Mouse (Mus musculus) hindlimb bud, embryonic 11.5 days (tissue): Measurements from ENCODE around the gene Ergic3.
A peak's percentile ranks its signal among the peaks of the same experiment; 100 is the strongest.

Experiments used
- DNase-seq: peaks from one replicate; pipeline ENCODE4 v3.0.0-alpha.2; 2012; ENCODE audit warnings: low read depth, low spot score; ENCODE audit errors: extremely low spot score

Ergic3 gene

DNA sequence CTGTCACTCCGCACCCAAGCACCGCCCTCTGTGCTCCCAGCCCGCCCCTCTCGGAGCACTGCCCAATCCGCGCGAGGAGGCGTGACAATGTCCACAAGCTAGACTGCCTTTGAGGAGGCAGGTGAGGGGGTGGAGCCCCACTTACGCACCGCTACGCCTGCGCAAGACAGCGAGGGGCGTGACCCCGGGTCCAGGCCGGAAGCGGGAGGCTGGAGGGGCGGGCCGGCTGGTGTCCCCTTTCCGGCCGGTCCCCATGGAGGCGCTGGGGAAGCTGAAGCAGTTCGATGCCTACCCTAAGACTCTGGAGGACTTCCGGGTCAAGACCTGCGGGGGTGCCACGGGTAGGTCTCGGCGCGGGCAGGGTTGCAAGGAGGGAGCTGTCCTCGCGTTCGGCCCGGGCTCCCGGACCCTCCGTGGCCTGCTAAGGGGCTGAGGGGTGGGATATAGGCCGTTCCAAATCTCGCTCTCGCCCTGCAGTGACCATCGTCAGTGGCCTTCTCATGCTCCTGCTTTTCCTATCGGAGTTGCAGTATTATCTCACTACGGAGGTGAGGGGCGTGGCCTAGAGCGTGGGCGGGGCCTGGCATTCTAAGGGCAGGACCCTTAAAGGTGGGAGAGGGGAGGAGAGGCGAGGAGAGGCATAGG is at the start of gene Ergic3, which contains the start of gene 6430550D23Rik:
TSS of gene Ergic3 (plus strand) at position 158 of the 645 bp plus-strand sequence.
TSS of gene 6430550D23Rik (minus strand) at position 90 of the 645 bp plus-strand sequence.
- DNase-seq, result peak; percentile 93

GRCm38 (mm10) chr2:155959981-155960380 is 47.9 kb upstream of the Ergic3 start:
- DNase-seq, result no peak

DNA sequence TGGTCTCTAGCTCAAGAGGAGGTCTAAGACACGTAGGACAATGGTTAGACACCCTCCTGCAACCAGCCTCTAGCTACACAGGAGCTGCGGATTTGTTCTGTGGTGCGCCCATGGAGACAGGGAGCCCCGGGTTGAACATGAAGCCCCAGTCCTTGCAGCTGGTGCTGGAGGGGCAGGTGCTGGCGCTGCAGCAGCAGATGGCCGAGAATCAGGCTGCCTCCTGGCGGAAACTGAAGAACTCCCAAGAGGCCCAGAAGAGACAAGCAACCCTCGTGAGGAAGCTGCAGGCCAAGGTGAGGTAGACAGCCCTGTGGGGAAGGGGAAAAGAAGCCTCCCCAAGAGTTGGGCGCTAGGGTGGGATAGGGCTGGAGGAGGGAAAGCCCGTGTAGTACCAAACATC is 46.0 kb upstream of the Ergic3 start:
- no peak for DNase-seq

- DNase-seq, result no peak
These were observed 44.9 kb upstream of the Ergic3 start for GRCm38 (mm10) chr2:155962991-155963390.

DNA sequence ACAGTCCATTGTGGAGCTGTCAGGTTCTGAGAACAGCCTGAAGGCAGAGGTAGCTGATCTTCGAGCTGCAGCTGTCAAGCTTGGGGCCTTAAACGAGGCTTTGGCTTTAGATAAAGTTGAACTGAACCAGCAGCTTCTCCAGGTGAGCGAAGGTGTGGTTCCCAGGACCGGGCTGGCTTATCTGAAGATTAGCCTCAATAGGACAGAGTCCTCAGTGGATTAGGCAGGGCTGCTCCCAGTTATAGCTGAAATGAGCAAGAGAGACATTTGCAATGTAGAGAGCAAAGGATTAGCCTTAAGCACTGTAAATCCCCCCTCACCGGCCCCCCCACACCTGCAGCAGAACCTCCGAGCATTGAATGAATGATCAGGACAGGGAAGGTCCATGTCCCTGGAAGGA is 34.5 kb upstream of the Ergic3 start:
- DNase-seq, result no peak

DNA sequence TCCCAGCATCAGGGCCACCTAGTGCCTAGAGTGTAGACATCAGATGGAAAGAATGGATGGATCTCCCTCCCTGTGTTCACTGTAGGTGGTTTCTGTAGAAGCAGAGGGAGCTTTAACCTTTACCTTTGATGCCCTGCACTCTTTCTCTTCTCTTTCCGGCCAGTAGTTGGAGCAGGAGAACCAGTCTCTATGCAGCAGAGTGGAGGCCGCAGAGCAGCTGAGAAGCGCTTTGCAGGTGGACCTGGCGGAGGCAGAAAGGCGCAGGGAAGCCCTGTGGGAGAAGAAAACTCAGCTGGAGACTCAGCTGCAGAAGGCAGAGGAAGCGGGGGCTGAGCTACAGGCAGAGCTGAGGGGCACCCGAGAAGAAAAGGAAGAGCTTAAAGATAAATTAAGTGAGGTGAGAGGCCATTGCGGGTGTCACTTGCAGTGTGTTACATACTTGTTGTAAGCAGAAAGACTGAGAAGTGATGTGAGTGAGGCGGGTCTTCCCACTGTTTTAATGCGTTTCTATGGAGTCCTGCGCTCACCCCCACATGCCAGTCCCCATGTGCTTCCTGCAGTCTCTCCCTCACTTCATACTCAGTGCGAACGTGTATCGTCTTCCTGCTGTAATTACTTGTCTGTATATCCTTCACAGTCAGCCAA is 33.6 kb upstream of the Ergic3 start:
- no peak for DNase-seq

DNA sequence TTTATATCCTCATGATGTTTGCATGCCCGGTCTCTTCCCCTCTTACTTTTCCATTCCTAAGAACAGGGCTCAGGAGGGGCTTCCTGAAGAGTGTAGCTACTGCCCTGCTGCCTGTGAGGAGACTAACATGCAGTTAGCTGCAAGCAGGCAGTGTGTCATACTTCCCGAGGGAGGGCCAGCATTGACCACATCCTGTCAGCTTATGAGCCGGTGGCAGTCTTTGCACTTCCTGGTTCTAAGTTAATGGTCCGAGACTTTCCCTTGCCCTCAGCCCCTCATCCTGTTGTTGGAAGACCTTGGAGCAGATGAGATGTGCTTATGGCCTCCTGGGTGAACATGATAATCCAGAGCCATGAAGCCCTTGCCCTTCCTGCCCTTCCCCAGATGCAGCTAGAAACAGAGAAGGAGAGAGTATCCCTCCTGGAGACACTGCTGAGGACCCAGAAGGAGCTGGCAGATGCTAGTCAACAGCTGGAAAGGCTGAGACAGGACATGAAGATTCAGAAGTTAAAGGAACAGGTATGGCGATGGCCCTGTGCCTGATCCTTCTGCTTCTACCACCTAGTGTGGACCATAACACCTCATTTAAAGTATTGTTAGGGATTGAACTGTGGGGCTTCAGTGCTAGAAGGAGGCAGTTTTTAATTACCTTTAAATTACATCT is 28.4 kb upstream of the Ergic3 start:
- DNase-seq, result no peak

DNA sequence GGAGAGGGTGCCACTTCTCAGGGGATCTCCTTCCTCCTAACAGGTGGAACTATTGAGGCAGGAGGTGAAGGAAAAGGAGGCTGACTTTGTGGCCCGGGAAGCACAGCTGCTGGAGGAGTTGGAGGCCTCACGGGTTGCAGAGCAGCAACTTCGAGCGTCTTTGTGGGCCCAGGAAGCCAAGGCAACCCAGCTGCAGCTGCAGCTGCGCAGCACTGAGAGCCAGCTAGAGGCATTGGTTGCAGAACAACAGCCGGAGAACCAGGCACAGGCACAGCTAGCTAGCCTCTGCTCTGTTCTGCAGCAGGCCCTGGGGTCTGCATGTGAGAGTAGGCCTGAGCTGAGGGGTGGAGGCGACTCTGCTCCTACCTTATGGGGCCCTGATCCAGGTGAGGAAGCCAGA is 22.1 kb upstream of the Ergic3 start:
- no peak for DNase-seq

DNA sequence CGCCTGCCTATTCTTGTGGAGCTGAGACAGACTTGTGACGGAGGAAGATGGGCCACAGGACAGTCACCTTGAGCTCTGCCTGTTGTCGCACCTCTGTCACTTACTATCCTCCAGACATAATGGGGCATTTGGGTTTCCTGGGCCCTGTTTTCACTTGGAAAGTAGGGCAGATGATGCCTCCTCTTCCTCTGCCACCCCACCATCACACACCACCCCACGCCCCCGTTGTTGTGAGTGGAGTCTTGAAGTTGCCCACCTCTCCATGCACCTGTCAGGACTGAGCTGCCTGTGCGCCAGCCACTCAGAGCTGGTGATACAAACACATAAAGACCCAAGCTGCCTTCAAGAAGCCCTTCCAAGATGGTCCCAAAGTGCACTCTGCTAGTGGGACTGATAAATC is 20.7 kb upstream of the Ergic3 start:
- DNase-seq, result no peak

GRCm38 (mm10) chr2:155989085-155989484 is 18.8 kb upstream of the Ergic3 start:
- DNase-seq, result no peak

- no peak for DNase-seq
These were observed 16.7 kb upstream of the Ergic3 start for GRCm38 (mm10) chr2:155991151-155991550.

DNA sequence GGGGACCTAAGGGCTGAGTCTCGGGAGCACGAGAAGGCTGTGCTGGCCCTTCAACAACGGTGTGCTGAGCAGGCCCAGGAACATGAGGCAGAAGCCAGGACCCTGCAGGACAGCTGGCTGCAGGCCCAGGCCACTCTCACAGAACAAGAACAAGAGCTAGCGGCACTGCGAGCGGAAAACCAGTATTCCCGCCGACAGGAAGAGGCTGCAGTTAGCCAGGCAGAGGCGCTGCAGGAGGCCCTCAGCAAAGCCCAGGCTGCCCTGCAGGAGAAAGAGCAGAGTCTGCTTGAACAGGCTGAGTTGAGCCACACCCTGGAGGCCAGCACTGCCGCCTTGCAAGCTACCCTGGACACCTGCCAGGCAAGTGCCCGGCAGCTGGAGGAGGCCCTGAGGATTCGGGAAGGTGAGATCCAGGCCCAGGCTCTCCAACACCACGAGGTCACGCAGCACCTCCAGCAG is 16.0 kb upstream of the Ergic3 start:
- DNase-seq, result no peak

DNA sequence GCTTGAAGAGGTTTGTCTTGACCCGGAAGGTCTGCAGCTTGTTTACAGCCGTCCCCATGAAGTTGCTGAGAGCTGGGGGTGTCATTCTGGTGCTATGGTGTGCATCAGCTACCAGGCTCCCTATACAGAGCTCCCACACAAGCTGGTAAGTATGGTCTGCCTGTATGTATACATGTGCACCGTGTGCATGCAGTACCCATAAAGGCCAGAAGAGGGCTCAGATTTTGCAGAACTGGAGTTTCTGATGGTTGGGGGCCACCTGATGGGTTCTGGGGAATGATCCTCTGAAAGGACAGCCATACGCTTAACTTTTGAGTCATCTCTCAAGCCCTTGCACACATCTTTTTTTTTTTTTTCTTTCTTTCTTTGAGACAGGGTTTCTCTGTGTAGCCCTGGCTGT is 2.5 kb upstream of the Ergic3 start:
- no peak for DNase-seq

GRCm38 (mm10) chr2:156018106-156018505 is 10.3 kb downstream of the Ergic3 start:
- no peak for DNase-seq

DNA sequence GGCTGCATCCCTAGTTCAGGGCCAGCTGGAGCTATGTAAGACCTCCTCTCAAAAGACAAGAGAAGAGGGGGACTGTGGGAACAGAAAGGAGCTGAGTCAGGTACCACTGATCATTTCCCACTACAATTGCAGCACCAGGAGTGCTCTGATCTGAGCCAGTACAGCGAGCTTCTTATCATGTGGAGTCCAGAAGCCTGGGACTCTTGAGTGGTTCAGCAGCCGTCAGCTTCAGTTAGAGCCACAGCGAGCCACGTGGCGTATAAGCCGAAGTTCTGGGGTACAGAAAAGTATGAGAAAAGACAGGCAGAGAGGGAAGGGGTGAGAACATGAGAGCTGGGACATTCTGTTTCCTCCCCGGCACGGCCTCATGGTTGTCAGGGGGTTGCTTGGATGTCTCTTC is 13.4 kb downstream of the Ergic3 start:
- no peak for DNase-seq

DNA sequence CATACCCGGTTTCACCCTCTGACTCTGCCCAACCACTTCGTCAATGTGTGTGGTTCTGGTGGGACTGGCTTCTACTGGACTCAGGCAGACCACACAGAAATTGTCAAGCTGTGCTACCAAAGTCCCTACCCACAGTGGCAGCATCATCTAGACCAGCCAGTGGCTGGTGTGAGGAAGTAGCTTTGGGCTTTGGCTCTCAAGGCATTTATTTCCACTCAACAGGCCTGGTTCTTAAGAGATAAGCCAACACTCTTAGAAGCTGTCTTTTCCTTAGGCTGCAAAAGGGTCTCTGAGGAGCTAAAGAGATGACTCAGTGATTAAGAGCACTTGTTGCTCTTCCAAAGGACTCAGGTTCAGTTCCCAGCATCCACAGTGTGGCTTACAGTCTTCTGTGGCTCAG is 13.9 kb downstream of the Ergic3 start:
- no peak for DNase-seq

DNA sequence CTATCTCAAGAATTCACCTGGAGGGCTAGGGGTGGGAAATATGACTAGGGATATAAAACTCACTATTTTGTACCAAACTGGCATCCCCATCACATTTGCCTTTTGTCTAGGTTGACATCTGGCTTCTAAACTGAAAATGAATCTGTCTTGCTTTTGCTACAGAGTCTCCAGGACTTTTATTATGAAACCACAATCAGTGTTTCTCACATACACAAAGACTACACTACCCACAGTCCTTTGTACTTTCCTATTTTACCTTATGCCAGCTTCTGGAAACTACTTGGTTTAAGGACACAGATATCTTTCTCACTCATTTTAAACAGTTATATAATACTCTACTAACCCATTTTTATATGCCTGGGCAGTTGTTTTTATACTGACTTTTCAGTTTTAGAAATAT is 17.6 kb downstream of the Ergic3 start:
- no peak for DNase-seq

DNA sequence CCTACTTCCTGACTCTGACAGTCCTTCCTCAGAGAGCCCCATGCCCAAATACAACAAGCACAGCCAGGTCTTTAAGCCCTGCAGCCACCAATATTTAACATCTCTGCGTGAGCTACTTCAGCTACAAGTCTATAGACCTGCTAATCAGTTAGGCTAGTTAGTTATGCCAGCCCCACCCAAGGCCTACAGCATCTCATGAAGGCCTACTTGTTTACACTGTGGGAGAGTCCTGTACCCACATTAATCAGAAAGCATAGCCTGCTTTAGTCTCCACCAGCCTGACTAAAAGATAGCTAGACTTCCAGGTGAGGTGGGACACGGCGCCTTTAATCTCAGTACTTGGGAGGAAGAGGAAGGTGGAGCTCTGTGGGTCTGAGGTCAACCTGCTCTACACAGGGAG is 31.5 kb downstream of the Ergic3 start:
- DNase-seq, result no peak

DNA sequence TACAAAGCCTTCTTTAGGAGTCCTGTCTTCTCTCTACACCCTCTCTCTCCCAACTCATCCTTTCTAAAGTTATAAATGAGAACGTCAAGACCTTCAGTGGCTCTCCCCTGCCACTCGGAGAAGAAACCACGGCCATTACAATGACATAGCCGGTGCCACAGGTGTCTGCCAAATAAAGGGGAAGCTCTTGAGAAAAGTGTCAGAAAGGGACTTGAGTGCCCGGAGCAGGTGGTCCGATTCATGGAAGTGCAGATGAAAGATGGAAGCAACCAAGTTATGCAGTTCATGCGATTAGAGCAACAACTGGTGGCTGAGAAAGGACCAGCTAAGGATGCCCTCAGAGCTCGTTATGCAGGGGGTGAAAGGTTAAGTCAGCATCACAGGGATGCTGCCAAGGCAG is 35.1 kb downstream of the Ergic3 start:
- DNase-seq, result no peak

DNA sequence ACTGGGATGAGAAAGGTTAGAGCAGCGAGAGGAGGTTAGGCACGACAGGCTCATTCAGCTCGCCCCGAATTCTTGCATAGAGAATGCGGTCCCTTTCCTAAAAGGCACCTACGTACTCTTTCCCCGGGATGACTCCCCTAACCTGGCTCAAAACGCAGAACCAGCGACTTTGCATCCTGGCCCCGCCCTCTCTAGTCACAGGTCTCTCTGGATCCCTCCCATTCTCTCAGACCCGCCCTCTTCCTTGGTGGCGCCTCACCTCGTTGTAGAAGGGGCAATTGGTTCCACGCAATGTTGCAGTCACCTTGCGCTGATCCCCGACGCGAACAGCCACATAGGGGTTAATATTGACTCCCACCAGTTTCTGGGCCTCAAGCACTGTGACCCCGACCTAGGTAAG is 40.1 kb downstream of the Ergic3 start:
- no peak for DNase-seq

DNA sequence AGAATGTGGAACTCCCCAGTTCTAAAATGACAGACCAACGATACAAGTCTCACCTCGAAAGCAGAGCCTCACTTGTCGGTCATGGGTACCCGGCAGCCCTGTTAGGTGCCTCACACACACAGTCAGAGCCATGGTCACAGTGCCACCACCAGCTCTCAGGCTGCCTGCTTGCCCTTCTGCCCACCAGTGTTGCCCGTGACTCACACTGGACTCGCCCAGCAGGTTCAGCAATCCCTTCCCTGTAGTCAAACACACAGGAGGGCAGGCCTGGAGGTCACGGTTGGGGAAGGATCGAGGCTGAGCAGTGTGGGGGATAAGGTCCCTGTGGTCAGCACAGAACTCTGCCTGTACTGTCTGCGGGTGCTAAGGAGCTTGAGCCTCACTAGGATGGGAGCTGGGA is 45.0 kb downstream of the Ergic3 start, which contains the start of gene Fer1l4:
TSS of gene Fer1l4 (minus strand) at position 132 of the 400 bp plus-strand sequence.
- no peak for DNase-seq
